Mouse (Mus musculus) lung, postnatal 10 days (tissue): ENCODE measurements around the gene Hnrnpu.
"Not testable (repeated sequence)": the region's sequence is repeated elsewhere in the genome, so short reads cannot be mapped to it uniquely, and the experiment has no call there.

Experiments
- DNase-seq: peaks from one replicate; pipeline ENCODE4 v3.0.0; 2021

Hnrnpu gene

GRCm38 (mm10) chr1:178337551-178338317, at the start of gene Hnrnpu:
Hnrnpu (minus strand) TSS chr1:178337797.
- peak; percentile 95 for DNase-seq

- no peak for DNase-seq
These were observed 44.6 kb upstream of the Hnrnpu start for GRCm38 (mm10) chr1:178382165-178382564.

GRCm38 (mm10) chr1:178379224-178379623, 41.6 kb upstream of the Hnrnpu start:
- no peak for DNase-seq

- no peak for DNase-seq
These were observed 40.5 kb upstream of the Hnrnpu start for GRCm38 (mm10) chr1:178378115-178378514.

- DNase-seq: no peak
These were observed 39.3 kb upstream of the Hnrnpu start for GRCm38 (mm10) chr1:178376907-178377306.

- DNase-seq: no peak
These were observed 38.5 kb upstream of the Hnrnpu start for GRCm38 (mm10) chr1:178376061-178376460.

GRCm38 (mm10) chr1:178375381-178375780, 37.8 kb upstream of the Hnrnpu start:
- DNase-seq: no peak

- no peak for DNase-seq
These were observed 35.1 kb upstream of the Hnrnpu start for GRCm38 (mm10) chr1:178372681-178373080.

GRCm38 (mm10) chr1:178369272-178369651, 31.7 kb upstream of the Hnrnpu start:
- DNase-seq: peak; percentile 58

- DNase-seq: peak; percentile 95
These were observed 31.1 kb upstream of the Hnrnpu start for GRCm38 (mm10) chr1:178368548-178369271.

GRCm38 (mm10) chr1:178368121-178368520, 30.5 kb upstream of the Hnrnpu start:
- DNase-seq: no peak

- DNase-seq: no peak
These were observed 27.6 kb upstream of the Hnrnpu start for GRCm38 (mm10) chr1:178365171-178365570.

GRCm38 (mm10) chr1:178360702-178361101, 23.1 kb upstream of the Hnrnpu start:
- DNase-seq: no peak

- no peak for DNase-seq
These were observed 22.7 kb upstream of the Hnrnpu start for GRCm38 (mm10) chr1:178360264-178360663.

GRCm38 (mm10) chr1:178357776-178358710, 20.4 kb upstream of the Hnrnpu start:
- DNase-seq: no peak

GRCm38 (mm10) chr1:178354576-178354975, 17.0 kb upstream of the Hnrnpu start:
- DNase-seq: no peak

- no peak for DNase-seq
These were observed 14.0 kb upstream of the Hnrnpu start for GRCm38 (mm10) chr1:178351643-178352042.

- no peak for DNase-seq
These were observed 13.2 kb upstream of the Hnrnpu start for GRCm38 (mm10) chr1:178350792-178351191.

- DNase-seq: not testable (repeated sequence)
These were observed 6.6 kb upstream of the Hnrnpu start for GRCm38 (mm10) chr1:178344071-178344805.

- no peak for DNase-seq
These were observed 5.0 kb upstream of the Hnrnpu start for GRCm38 (mm10) chr1:178342612-178343011.

- DNase-seq: no peak
These were observed 4.5 kb upstream of the Hnrnpu start for GRCm38 (mm10) chr1:178342063-178342462.

- no peak for DNase-seq
These were observed 3.8 kb upstream of the Hnrnpu start for GRCm38 (mm10) chr1:178341435-178341834.
